Mouse (Mus musculus): ENCODE results near the gene Kcnj8. TPM values are rescaled to one million over a fixed set of nuclear protein-coding genes. Genes with fewer than 3 reads are reported as not detected.

The Kcnj8 gene
- polyA plus RNA-seq, 1 experiment from 2014 or later: 2.1 TPM

DNA sequence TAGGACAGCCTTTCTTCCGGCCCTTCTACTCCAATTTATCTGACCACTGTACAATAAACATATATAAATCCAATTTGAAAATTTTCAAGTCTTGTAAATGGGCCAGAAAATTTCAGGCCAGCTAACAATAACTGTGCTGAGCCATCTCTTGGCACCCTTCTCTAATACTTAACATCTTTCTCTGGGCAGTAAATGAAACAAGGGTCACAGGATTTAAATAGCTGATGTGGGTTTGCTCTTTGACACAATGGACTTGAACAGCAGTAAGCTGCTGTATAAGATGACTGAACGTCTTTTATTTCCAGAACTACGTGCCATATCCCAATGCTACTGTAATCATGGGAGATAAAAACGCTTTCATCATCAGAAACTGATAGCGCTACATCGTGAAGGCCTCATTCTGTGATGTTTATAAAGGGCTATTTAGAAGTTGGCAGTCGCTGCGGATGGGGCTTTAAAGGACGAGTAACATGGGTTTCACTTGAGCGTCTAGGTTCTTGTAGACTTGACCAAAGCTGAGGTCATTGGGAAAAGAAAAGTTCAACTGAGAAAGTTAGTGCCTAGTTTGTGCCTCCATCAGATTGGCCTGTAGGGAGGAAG, 30.8 kb downstream of the Kcnj8 start:
- WGBS (ENCODE audit: insufficient replicate concordance): 63% methylated on average over 10 of the region's 10 CpGs
- H3K4me3 ChIP-seq (ENCODE audit: low read depth, low read length): no peak overlapping the region
- H3K4me1 ChIP-seq (ENCODE audit: control insufficient read depth, low read depth, low read length): no peaks in the 10 kb centered on the region
- no peak overlapping the region for H3K27ac ChIP-seq (ENCODE audit: low read length)
- H3K36me3 ChIP-seq (ENCODE audit: control insufficient read depth, insufficient read depth): no peaks in the 10 kb centered on the region
- ATAC-seq (ENCODE audit: low read depth): no peak
- H3K27me3 ChIP-seq (ENCODE audit: control insufficient read depth, insufficient read depth, low read depth, low read length): no peaks in the 10 kb centered on the region
- H3K9ac ChIP-seq (ENCODE audit: low read depth, low read length): no peak overlapping the region
- H3K9me3 ChIP-seq (replicated peaks; ENCODE audit: control insufficient read depth, low read length): no peaks in the 10 kb centered on the region
- H3K4me2 ChIP-seq (ENCODE audit: low read depth, low read length): no peak overlapping the region

DNA sequence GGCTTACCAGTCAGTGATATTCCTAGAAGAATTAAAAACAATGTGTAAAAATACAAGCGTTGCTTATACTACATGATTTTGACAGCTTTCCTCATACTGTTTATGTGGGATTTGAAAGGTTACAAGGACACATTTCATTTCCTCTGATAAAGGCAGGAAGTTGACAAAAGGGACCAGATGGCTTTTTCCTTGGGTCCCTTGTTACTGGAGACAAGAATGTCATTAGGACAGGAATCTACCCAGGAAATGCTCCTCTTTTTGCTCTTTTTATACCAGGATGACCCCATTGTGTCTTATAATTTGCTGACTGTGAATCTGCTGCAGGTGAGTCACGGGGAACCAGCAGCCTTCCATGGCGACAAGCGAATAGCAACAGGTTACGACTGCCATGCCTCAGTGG, 31.3 kb downstream of the Kcnj8 start:
- ATAC-seq (ENCODE audit: low read depth): no peak; the same call in 1 of the 2 replicates
- H3K27me3 ChIP-seq (ENCODE audit: control insufficient read depth, insufficient read depth, low read depth, low read length): no peaks in the 10 kb centered on the region
- H3K4me3 ChIP-seq (ENCODE audit: low read depth, low read length): no peak overlapping the region
- no peak overlapping the region for H3K9ac ChIP-seq (ENCODE audit: low read depth, low read length)
- no peaks in the 10 kb centered on the region for H3K4me1 ChIP-seq (ENCODE audit: control insufficient read depth, low read depth, low read length)
- H3K4me2 ChIP-seq (ENCODE audit: low read depth, low read length): no peak overlapping the region
- H3K27ac ChIP-seq (ENCODE audit: low read length): no peak overlapping the region
- 68% methylated on average over 5 of the region's 5 CpGs for WGBS (ENCODE audit: insufficient replicate concordance)
- no peaks in the 10 kb centered on the region for H3K9me3 ChIP-seq (replicated peaks; ENCODE audit: control insufficient read depth, low read length)
- no peaks in the 10 kb centered on the region for H3K36me3 ChIP-seq (ENCODE audit: control insufficient read depth, insufficient read depth)

DNA sequence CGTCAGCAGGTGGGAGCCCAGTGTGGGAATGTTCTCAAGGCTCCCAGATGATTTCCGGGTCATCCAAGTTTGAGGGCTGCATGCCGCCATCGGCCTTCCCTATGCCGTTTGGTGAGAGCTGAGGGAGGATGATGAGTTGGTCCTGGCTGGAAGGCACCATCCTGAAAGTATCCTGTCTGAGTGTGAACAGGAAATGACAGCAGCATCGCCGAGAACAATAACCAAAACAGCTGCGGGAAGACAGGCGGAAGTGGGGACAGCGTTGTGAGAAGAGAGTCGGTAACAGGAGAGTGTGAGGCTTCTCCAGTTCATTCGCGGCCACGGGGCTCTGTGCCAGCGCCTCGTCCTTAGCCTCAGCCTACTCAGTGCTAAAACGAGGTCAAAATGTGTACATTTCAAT, 32.9 kb downstream of the Kcnj8 start:
- Histone ChIP-seq H3K4me1 (ENCODE audit: control insufficient read depth, low read depth, low read length) (no peaks in the 10 kb centered on the region), H3K9ac (ENCODE audit: low read depth, low read length) (no peak overlapping the region), H3K4me3 (ENCODE audit: low read depth, low read length) (no peak overlapping the region), H3K4me2 (ENCODE audit: low read depth, low read length) (no peak overlapping the region), H3K9me3 (replicated peaks; ENCODE audit: control insufficient read depth, low read length) (no peaks in the 10 kb centered on the region), H3K36me3 (ENCODE audit: control insufficient read depth, insufficient read depth) (no peaks in the 10 kb centered on the region), H3K27me3 (ENCODE audit: control insufficient read depth, insufficient read depth, low read depth, low read length) (no peaks in the 10 kb centered on the region), H3K27ac (ENCODE audit: low read length) (no peak overlapping the region)
- 25% methylated on average over 17 of the region's 17 CpGs for WGBS (ENCODE audit: insufficient replicate concordance)
- peak; percentile 54 for ATAC-seq (ENCODE audit: low read depth)

DNA sequence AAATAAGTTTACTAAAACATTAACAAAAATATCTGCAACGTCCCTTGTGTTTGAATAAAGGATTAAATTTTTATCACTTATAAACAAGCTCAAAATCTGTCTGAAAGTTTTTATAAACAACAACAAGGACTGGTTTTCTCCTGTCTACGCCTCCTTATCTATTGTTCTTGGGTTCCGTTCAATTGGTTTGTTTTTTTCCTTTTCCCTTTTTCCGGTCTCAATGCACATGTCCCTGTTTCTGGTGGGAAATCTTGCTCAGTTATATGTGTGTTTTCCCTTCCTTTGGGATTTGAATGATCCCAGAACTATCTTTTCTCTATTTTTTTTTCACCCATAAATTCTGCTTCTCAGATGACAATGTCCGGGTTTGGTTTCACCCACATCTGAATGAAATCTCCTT, 38.0 kb downstream of the Kcnj8 start:
- Histone ChIP-seq H3K36me3 (ENCODE audit: control insufficient read depth, insufficient read depth) (no peaks in the 10 kb centered on the region), H3K4me2 (ENCODE audit: low read depth, low read length) (no peak overlapping the region), H3K9me3 (replicated peaks; ENCODE audit: control insufficient read depth, low read length) (no peaks in the 10 kb centered on the region), H3K4me1 (ENCODE audit: control insufficient read depth, low read depth, low read length) (no peaks in the 10 kb centered on the region; the same call in 1 of the 2 replicates), H3K9ac (ENCODE audit: low read depth, low read length) (no peak overlapping the region), H3K27ac (ENCODE audit: low read length) (no peak overlapping the region), H3K4me3 (ENCODE audit: low read depth, low read length) (no peak overlapping the region), H3K27me3 (ENCODE audit: control insufficient read depth, insufficient read depth, low read depth, low read length) (no peaks in the 10 kb centered on the region)
- 72% methylated on average over 5 of the region's 5 CpGs for WGBS (ENCODE audit: insufficient replicate concordance)
- ATAC-seq (ENCODE audit: low read depth): no peak

DNA sequence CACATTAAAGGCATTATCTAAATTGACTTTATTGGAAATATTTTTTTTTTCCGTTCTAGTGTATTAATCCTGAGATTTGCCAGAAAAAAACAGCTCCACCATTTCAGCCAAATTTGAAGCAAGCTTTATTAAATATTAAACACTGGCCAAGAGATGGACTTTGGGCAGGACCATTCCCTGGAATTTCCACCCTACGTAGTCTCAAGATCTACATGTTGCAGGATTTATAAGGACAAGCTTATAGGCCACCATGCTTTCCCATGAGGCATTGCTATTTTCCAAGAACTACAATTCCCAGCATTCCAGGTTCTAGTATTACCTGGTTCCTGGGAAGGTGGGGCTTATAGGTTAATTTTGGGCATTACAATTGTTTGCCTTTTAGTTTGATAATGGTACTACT, 38.7 kb downstream of the Kcnj8 start:
- Histone ChIP-seq H3K4me3 (ENCODE audit: low read depth, low read length) (no peak overlapping the region), H3K36me3 (ENCODE audit: control insufficient read depth, insufficient read depth) (no peaks in the 10 kb centered on the region), H3K4me1 (ENCODE audit: control insufficient read depth, low read depth, low read length) (no peaks in the 10 kb centered on the region; the same call in none of the 2 replicates), H3K27me3 (ENCODE audit: control insufficient read depth, insufficient read depth, low read depth, low read length) (no peaks in the 10 kb centered on the region), H3K4me2 (ENCODE audit: low read depth, low read length) (no peak overlapping the region), H3K9me3 (replicated peaks; ENCODE audit: control insufficient read depth, low read length) (no peaks in the 10 kb centered on the region), H3K27ac (ENCODE audit: low read length) (no peak overlapping the region), H3K9ac (ENCODE audit: low read depth, low read length) (no peak overlapping the region)
- no peak for ATAC-seq (ENCODE audit: low read depth)
- WGBS (ENCODE audit: insufficient replicate concordance): 77% methylated on average over 2 of the region's 2 CpGs

DNA sequence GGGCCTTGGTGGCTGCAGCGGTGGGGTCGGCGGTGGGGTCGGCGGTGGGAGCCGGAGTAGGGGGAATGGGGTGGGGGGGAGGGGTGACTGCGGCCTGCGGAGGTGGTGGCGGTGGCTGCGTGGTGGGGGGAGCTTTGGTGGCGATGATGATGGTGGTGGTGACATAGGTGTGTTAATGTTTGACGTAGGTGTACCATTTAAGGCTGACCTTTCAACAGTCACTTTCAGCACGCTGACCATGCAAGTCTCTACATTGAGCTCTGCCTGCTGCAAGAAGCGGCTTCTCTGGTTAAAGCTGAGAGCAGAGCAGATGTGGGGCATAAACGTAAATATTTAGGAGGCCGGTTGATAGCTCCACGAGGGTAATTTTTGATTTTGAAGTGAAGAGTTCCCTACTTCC, 39.3 kb downstream of the Kcnj8 start:
- H3K4me3 ChIP-seq (ENCODE audit: low read depth, low read length): no peak overlapping the region
- H3K4me1 ChIP-seq (ENCODE audit: control insufficient read depth, low read depth, low read length): no peaks in the 10 kb centered on the region; the same call in none of the 2 replicates
- WGBS (ENCODE audit: insufficient replicate concordance): 76% methylated on average over 15 of the region's 17 CpGs
- H3K9ac ChIP-seq (ENCODE audit: low read depth, low read length): no peak overlapping the region
- H3K27me3 ChIP-seq (ENCODE audit: control insufficient read depth, insufficient read depth, low read depth, low read length): no peaks in the 10 kb centered on the region
- no peak overlapping the region for H3K4me2 ChIP-seq (ENCODE audit: low read depth, low read length)
- no peaks in the 10 kb centered on the region for H3K36me3 ChIP-seq (ENCODE audit: control insufficient read depth, insufficient read depth)
- no peak for ATAC-seq (ENCODE audit: low read depth)
- no peak overlapping the region for H3K27ac ChIP-seq (ENCODE audit: low read length)
- H3K9me3 ChIP-seq (replicated peaks; ENCODE audit: control insufficient read depth, low read length): no peaks in the 10 kb centered on the region

DNA sequence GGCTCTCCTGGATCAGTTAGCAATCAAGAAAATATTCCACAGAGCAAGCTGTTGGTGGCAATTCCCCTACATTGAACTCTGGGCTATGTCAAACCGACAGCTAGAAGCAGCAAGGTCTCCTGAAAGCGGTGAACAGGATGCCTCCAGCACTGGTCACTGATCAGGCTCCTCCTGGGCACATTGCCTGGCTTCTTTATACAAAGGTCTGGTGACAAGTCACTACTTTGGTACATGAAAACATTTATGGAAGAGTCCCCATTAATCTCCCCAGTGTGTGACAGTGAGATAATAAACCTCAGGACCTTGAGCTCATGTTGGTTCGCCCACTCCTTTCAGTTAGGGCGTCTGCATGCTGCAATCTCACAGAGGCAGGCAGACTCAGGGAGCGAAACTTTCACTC, 41.0 kb downstream of the Kcnj8 start:
- no peaks in the 10 kb centered on the region for H3K9me3 ChIP-seq (replicated peaks; ENCODE audit: control insufficient read depth, low read length)
- peak; percentile 70 for ATAC-seq (ENCODE audit: low read depth)
- H3K36me3 ChIP-seq (ENCODE audit: control insufficient read depth, insufficient read depth): no peaks in the 10 kb centered on the region
- WGBS (ENCODE audit: insufficient replicate concordance): 25% methylated on average over 5 of the region's 5 CpGs
- H3K4me1 ChIP-seq (ENCODE audit: control insufficient read depth, low read depth, low read length): no peaks in the 10 kb centered on the region; the same call in none of the 2 replicates
- H3K27ac ChIP-seq (ENCODE audit: low read length): no peak overlapping the region
- no peaks in the 10 kb centered on the region for H3K27me3 ChIP-seq (ENCODE audit: control insufficient read depth, insufficient read depth, low read depth, low read length)
- H3K4me2 ChIP-seq (ENCODE audit: low read depth, low read length): no peak overlapping the region
- H3K9ac ChIP-seq (ENCODE audit: low read depth, low read length): no peak overlapping the region
- H3K4me3 ChIP-seq (ENCODE audit: low read depth, low read length): no peak overlapping the region

DNA sequence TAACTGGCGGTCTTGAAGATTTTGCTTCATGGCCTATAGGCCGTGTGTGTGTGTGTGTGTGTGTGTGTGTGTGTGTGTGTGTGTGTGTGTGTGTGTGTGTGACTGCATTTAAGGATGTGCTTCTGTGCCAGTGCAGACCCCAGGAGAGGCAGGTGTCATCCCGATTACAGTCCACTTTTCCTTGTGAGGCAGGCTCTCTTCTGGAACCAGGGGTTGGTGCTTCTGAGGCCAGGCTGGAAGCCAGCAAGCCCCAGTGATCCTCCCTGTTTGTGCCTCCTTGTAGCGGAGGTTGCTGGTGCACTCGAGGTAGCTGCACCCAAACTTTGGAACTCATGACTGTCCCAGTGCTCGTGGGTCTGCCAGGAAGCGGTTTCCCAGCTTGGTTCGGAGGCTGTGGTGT, 41.7 kb downstream of the Kcnj8 start:
- WGBS (ENCODE audit: insufficient replicate concordance): 70% methylated on average over 8 of the region's 8 CpGs
- Histone ChIP-seq H3K4me3 (ENCODE audit: low read depth, low read length) (no peak overlapping the region), H3K36me3 (ENCODE audit: control insufficient read depth, insufficient read depth) (no peaks in the 10 kb centered on the region), H3K4me2 (ENCODE audit: low read depth, low read length) (no peak overlapping the region), H3K27me3 (ENCODE audit: control insufficient read depth, insufficient read depth, low read depth, low read length) (no peaks in the 10 kb centered on the region), H3K9ac (ENCODE audit: low read depth, low read length) (no peak overlapping the region), H3K4me1 (ENCODE audit: control insufficient read depth, low read depth, low read length) (no peaks in the 10 kb centered on the region; the same call in none of the 2 replicates), H3K27ac (ENCODE audit: low read length) (no peak overlapping the region), H3K9me3 (replicated peaks; ENCODE audit: control insufficient read depth, low read length) (no peaks in the 10 kb centered on the region)
- no peak for ATAC-seq (ENCODE audit: low read depth)

DNA sequence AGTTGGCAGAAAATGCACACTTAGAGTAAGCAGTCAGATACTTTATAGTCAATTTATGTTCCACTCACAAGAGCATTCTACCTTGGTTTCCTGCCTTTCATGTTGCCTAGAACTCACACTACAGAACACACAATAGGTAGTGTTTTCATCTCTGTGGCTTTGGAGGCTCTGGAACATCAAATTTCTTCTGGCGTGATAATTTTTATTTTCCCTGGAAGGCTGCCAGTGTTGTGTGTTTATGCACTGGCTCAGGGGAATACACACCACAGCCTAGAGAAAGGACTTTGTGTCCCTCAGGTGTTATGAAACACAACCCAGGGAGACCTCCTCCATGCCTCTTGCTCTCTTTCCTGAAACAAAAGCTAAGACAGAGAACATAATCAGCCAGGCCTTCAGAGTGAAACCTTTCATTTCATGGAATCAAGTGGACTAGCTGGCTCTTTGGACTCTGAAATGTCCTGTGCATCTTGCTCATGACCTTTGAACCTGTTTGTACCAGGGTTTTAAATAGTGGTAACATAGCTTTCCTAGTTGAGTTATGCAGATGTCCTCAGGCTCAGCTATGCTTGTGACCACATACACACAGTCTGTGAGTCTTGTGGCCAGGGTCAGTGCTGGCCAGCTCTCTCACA, 43.4 kb downstream of the Kcnj8 start:
- Histone ChIP-seq H3K9ac (ENCODE audit: low read depth, low read length) (no peak overlapping the region), H3K4me2 (ENCODE audit: low read depth, low read length) (no peak overlapping the region), H3K4me3 (ENCODE audit: low read depth, low read length) (no peak overlapping the region), H3K4me1 (ENCODE audit: control insufficient read depth, low read depth, low read length) (no peaks in the 10 kb centered on the region; the same call in none of the 2 replicates), H3K9me3 (replicated peaks; ENCODE audit: control insufficient read depth, low read length) (no peaks in the 10 kb centered on the region), H3K27ac (ENCODE audit: low read length) (peak overlapping the region; percentile 37; the same call in 1 of the 2 replicates), H3K36me3 (ENCODE audit: control insufficient read depth, insufficient read depth) (no peaks in the 10 kb centered on the region), H3K27me3 (ENCODE audit: control insufficient read depth, insufficient read depth, low read depth, low read length) (no peaks in the 10 kb centered on the region)
- ATAC-seq (ENCODE audit: low read depth): peak; percentile 52
- 39% methylated on average over 1 of the region's 1 CpGs for WGBS (ENCODE audit: insufficient replicate concordance)
